Mouse (Mus musculus) midbrain, embryonic 11.5 days (tissue): ENCODE results near the gene Acsf3. TPM values are rescaled to one million over a fixed set of nuclear protein-coding genes. Genes with fewer than 3 reads are reported as not detected.
A peak's percentile ranks its signal among the peaks of the same experiment; 100 is the strongest.

Source experiments
- ATAC-seq: fragments of 200-750 bp; cut with Nextera tagmentation; 2 replicates; pipeline ENCODE4 v1.8.0; 2017; ENCODE audit warnings: moderate TSS enrichment, moderate library complexity; ENCODE audit not compliant: low FRiP score
- DNase-seq: peaks from one replicate; pipeline ENCODE4 v3.0.0; 2015; ENCODE audit warnings: low spot score; ENCODE audit errors: missing footprints
- H3K27ac ChIP-seq: fragments of 300-500 bp; sonication (generic); 2 replicates; pipeline ENCODE4 v1.5.1; 2014; ENCODE audit warnings: low read depth, low read length
- H3K27me3 ChIP-seq: fragments of 300-500 bp; sonication (generic); 2 replicates; pipeline ENCODE4 v1.6.1; 2014; ENCODE audit warnings: mild to moderate bottlenecking, low read length, moderate library complexity, mixed read lengths; ENCODE audit not compliant: control insufficient read depth, insufficient read depth
- H3K36me3 ChIP-seq: fragments of 300-500 bp; sonication (generic); 2 replicates; pipeline ENCODE4 v1.6.1; 2014; ENCODE audit warnings: mild to moderate bottlenecking, low read length, moderate library complexity, mixed read lengths; ENCODE audit not compliant: control insufficient read depth, insufficient read depth
- H3K4me1 ChIP-seq: fragments of 300-500 bp; sonication (generic); 2 replicates; pipeline ENCODE4 v1.6.1; 2014; ENCODE audit warnings: low read length; ENCODE audit not compliant: control insufficient read depth, insufficient read depth
- H3K4me2 ChIP-seq: fragments of 300-500 bp; sonication (generic); 2 replicates; pipeline ENCODE4 v1.6.1; 2014; ENCODE audit warnings: mild to moderate bottlenecking, moderate library complexity
- H3K4me3 ChIP-seq: fragments of 300-500 bp; sonication (generic); 2 replicates; pipeline ENCODE4 v1.5.1; 2014; ENCODE audit warnings: low read depth, low read length
- H3K9ac ChIP-seq: fragments of 300-500 bp; sonication (generic); 2 replicates; pipeline ENCODE4 v1.6.1; 2014; ENCODE audit warnings: low read length
- H3K9me3 ChIP-seq: fragments of 300-500 bp; sonication (generic); 2 replicates; pipeline ENCODE4 v1.6.1; 2016; ENCODE audit warnings: low read length; ENCODE audit not compliant: control insufficient read depth
- WGBS: fragments of 180-500 bp; shearing (Covaris S2); extraction: QIAGEN DNeasy Blood & Tissue Kit; methylation state at CpG from one replicate; pipeline ENCODE4 v1.1.7; 2014; 5-methylcytosine and 5-hydroxymethylcytosine counted together
- polyA plus RNA-seq: library from polyadenylated mRNA; unstranded; fragments of >200 nt; fragmentation: Nextera tagmentation; extraction: Ambion mirVana; gene quantifications from 2 replicates; pipeline ENCODE4 v1.2.1, GENCODE M21; 2014

Acsf3 gene
- polyA plus RNA-seq, 1 experiment from 2014 or later = 14.9 TPM

GRCm38 (mm10) chr8:122850641-122851240 is 75.5 kb downstream of the Acsf3 start:
- DNase-seq (no peak), ATAC-seq (no peak)
- Histone ChIP-seq H3K4me1 (peaks cover 11% of the 10 kb centered on the region), H3K27ac (no peak overlapping the region), H3K9ac (no peak overlapping the region), H3K9me3 (no peaks in the 10 kb centered on the region), H3K4me2 (no peak overlapping the region), H3K36me3 (no peaks in the 10 kb centered on the region), H3K4me3 (no peak overlapping the region), H3K27me3 (no peaks in the 10 kb centered on the region)
- WGBS = 66% methylated on average over 3 of the region's 3 CpGs

DNA sequence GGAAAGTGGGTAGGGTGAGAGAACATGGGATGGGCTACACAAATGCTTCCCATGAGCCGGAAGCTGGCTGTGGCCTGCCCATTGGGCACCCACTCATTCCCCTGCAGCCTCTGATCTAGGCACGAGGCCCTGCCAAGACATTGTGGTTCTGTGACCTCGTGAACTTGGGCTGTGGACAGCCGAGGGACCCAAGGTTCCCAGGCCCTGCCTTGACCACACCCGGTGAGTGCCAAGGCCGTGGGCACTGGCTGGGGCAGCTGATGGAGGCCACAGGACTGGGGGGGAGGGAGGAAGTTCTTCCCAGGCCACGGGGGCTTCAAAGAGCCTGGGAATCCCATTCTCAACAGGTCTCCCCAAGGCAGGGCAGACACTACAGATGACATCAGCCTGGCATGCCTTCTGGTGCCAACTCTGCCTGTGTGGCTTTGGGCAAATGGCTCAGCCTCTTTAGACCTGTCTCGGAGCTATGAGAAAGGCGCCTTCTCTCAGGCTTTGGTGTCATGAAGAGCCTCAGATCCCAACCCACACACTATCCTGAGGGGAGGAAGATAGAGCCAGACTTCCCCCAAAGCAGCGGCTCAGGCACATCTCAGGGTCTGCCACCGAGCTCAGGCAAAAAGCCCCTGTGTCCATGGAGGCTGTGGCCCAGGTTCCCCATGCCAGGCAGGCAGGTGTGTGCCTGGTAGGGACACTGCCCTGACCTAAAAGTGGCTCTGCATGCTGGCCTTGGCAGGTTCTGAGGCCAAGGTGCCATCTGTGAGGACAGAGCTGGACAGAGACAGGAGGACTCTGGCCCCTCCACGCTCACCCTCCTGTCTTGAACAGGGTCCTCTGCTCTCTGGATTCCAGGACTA is 76.6 kb downstream of the Acsf3 start:
- Histone ChIP-seq H3K4me2 (no peak overlapping the region), H3K9me3 (no peaks in the 10 kb centered on the region), H3K4me3 (no peak overlapping the region), H3K36me3 (no peaks in the 10 kb centered on the region), H3K27ac (no peak overlapping the region), H3K4me1 (peaks cover 11% of the 10 kb centered on the region), H3K9ac (no peak overlapping the region), H3K27me3 (no peaks in the 10 kb centered on the region)
- DNase-seq = no peak
- ATAC-seq = no peak
- 81% methylated on average over 12 of the region's 12 CpGs for WGBS

- Histone ChIP-seq H3K4me3 (no peak overlapping the region), H3K27me3 (no peaks in the 10 kb centered on the region), H3K27ac (no peak overlapping the region), H3K4me2 (no peak overlapping the region), H3K36me3 (no peaks in the 10 kb centered on the region), H3K4me1 (peaks cover 11% of the 10 kb centered on the region), H3K9ac (no peak overlapping the region), H3K9me3 (no peaks in the 10 kb centered on the region)
- DNase-seq = no peak
- no peak for ATAC-seq
- WGBS = 56% methylated on average over 1 of the region's 1 CpGs
Measured at GRCm38 (mm10) chr8:122852546-122852905, 77.2 kb downstream of the Acsf3 start.

GRCm38 (mm10) chr8:122853340-122853771 is 78.1 kb downstream of the Acsf3 start:
- Histone ChIP-seq H3K4me2 (0 out of 2 replicates have a peak overlapping the region, but pooled peaks have one; percentile 3), H3K27ac (no peak overlapping the region), H3K4me3 (no peak overlapping the region), H3K9ac (peak overlapping the region; percentile 29; the same call in 1 of the 2 replicates), H3K27me3 (no peaks in the 10 kb centered on the region), H3K36me3 (no peaks in the 10 kb centered on the region), H3K9me3 (no peaks in the 10 kb centered on the region), H3K4me1 (peaks cover 11% of the 10 kb centered on the region)
- 11% methylated on average over 11 of the region's 11 CpGs for WGBS
- peak; percentile 88 for DNase-seq
- peak; percentile 88 for ATAC-seq

DNA sequence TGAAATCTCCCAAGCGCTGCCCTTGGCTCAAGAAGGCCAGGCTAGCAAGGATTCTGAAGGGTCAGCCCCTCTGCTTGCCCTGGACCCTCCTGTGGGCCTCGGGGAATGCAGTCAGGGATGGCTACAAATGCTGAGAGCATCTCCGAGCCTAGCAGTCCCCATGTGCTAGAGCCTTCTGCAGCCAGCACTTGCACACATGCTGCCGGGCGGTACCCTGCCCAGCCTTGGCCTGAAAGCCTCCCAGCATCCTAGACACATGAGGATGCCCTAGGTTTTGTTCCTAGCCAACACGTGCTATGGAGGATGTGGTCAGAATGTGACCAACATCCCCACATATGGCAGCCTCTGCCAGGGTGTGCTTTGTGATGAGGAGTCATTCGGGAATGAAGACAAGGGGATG is 79.1 kb downstream of the Acsf3 start:
- DNase-seq = no peak
- no peak overlapping the region for H3K4me3 ChIP-seq
- H3K27ac ChIP-seq = no peak overlapping the region
- H3K9me3 ChIP-seq = no peaks in the 10 kb centered on the region
- WGBS = 78% methylated on average over 7 of the region's 7 CpGs
- no peak overlapping the region for H3K4me2 ChIP-seq
- no peak overlapping the region for H3K9ac ChIP-seq
- no peaks in the 10 kb centered on the region for H3K27me3 ChIP-seq
- no peaks in the 10 kb centered on the region for H3K36me3 ChIP-seq
- no peak for ATAC-seq
- peaks cover 11% of the 10 kb centered on the region for H3K4me1 ChIP-seq

DNA sequence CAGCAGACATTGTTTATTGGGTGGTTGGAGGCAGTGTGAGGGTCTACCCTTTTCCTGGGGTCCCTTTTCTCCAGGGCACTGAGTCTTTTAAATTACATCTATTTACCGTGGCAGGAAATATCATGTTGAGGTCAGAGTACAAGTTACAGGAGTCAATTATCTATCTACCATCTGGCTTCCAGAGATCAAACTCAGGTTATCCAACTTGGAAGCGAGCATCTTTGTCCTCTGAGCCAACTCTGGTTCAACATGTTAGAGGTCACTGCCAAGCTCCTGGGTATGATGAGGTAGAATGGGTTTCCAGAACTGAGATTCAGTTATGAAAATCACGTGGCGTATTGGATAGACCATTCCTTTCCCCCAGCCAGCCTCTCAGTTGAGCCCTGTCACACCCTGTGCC is 79.8 kb downstream of the Acsf3 start:
- WGBS = 86% methylated on average over 4 of the region's 4 CpGs
- peaks cover 11% of the 10 kb centered on the region for H3K4me1 ChIP-seq
- H3K4me3 ChIP-seq = no peak overlapping the region
- H3K27ac ChIP-seq = no peak overlapping the region
- ATAC-seq = no peak
- H3K9ac ChIP-seq = no peak overlapping the region
- H3K4me2 ChIP-seq = no peak overlapping the region
- DNase-seq = no peak
- H3K9me3 ChIP-seq = no peaks in the 10 kb centered on the region
- H3K36me3 ChIP-seq = no peaks in the 10 kb centered on the region
- H3K27me3 ChIP-seq = no peaks in the 10 kb centered on the region

DNA sequence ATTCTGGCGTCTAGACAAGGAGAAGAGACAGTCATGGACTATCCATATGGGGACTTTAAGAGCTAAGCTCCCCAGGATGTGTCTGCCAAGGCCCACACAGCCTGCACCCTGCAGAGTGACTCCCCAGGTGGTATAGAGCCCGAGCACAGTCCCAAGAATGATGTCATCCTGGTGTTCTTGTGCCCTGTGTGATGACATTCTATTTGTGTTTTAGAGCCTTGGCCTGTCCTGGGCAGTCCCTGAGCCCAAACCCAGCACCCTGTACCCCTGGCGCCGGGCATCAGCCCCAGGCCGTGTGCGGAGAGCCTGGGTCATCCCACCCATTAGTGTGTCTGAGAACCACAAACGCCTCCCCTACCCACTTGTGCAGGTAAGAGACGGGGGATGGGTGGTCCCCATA is 81.0 kb downstream of the Acsf3 start:
- no peaks in the 10 kb centered on the region for H3K9me3 ChIP-seq
- no peak overlapping the region for H3K4me2 ChIP-seq
- H3K4me3 ChIP-seq = no peak overlapping the region
- H3K4me1 ChIP-seq = peaks cover 11% of the 10 kb centered on the region
- H3K27me3 ChIP-seq = no peaks in the 10 kb centered on the region
- no peaks in the 10 kb centered on the region for H3K36me3 ChIP-seq
- no peak overlapping the region for H3K27ac ChIP-seq
- 84% methylated on average over 8 of the region's 8 CpGs for WGBS
- no peak for DNase-seq
- no peak for ATAC-seq
- H3K9ac ChIP-seq = no peak overlapping the region

DNA sequence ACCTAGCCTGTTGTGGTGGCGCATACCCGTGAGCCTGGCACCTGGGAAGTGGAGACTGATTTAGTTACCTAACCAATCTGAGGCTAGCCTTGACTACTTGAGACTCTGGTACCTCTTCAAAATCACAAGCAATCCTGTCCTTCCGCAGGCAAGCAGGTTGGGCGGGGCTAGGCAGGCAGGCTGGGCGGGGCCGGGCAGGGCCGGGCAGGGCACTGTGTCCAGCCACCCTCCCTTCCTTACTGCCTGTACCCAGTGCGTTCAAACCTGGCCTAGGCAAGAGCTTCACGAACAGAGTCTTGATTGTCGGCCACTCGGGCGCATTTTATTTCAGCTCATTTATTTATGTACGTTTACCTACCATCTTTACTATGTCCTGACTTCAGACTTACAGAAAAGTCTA is 84.6 kb downstream of the Acsf3 start:
- ATAC-seq (no peak), DNase-seq (no peak)
- Histone ChIP-seq H3K27ac (no peak overlapping the region), H3K9ac (no peak overlapping the region), H3K9me3 (no peaks in the 10 kb centered on the region), H3K36me3 (no peaks in the 10 kb centered on the region), H3K4me3 (no peak overlapping the region), H3K4me2 (no peak overlapping the region), H3K27me3 (no peaks in the 10 kb centered on the region), H3K4me1 (no peaks in the 10 kb centered on the region)
- WGBS = 64% methylated on average over 13 of the region's 13 CpGs

- peak; percentile 88 for DNase-seq
- whole genome bisulfite sequencing = 52% methylated on average over 26 of the region's 26 CpGs
- H3K4me1 ChIP-seq = no peaks in the 10 kb centered on the region
- no peaks in the 10 kb centered on the region for H3K27me3 ChIP-seq
- peak overlapping the region; percentile 41 for H3K4me2 ChIP-seq
- H3K9me3 ChIP-seq = no peaks in the 10 kb centered on the region; the same call in 1 of the 2 replicates
- no peaks in the 10 kb centered on the region for H3K36me3 ChIP-seq
- H3K4me3 ChIP-seq = peak overlapping the region; percentile 18; the same call in 1 of the 2 replicates
- ATAC-seq = no peak; the same call in 1 of the 2 replicates
- H3K9ac ChIP-seq = no peak overlapping the region
- H3K27ac ChIP-seq = no peak overlapping the region
Measured at GRCm38 (mm10) chr8:122864719-122865129, 89.4 kb downstream of the Acsf3 start.
